Mouse (Mus musculus) testis, adult 2 months (tissue): ENCODE data around the gene Slco4a1.

Experiments
- CTCF ChIP-seq: fragments of 200-500 bp; IDR thresholded peaks from 2 replicates; pipeline ENCODE4 v1.5.1; 2012; ENCODE audit warnings: low read depth, mild to moderate bottlenecking, inconsistent platforms, low read length, moderate library complexity; ENCODE audit not compliant: control insufficient read depth, insufficient read depth, insufficient replicate concordance
- POLR2A ChIP-seq: fragments of 200-500 bp; IDR thresholded peaks from 2 replicates; pipeline ENCODE4 v1.6.1; 2012; ENCODE audit warnings: low read depth, mild to moderate bottlenecking, inconsistent platforms, low read length, moderate library complexity; ENCODE audit not compliant: control insufficient read depth

- TF ChIP-seq CTCF (peak; percentile 89), POLR2A (no peak)
Measured at GRCm38 (mm10) chr2:180472306-180473079, 16.4 kb downstream of the Slco4a1 start.
